Mouse (Mus musculus): ENCODE measurements around the gene 2200002D01Rik.

DNA sequence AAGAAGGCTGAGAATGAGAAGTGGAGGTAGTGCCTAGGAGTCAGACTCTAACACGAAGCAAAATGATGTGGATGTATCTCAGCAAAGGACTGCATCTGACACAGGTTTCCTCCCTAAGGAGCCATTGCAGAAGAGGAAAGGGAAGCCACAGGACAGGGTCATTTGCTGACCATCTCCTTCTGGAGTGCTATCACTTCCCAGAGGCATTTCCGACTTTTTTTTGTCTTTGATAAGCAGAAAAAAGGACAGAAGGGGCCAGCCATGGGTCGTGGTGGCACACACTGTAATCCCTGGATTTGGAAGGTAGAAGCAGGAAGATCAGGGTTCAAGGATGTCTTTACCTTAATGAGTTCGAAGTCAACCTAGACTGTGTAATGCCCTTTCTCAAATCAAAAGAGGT lies 11.7 kb downstream of the 2200002D01Rik start:
- TF ChIP-seq CTCF (IDR thresholded peaks at IDR 0.05; ENCODE audit: low read depth): no peak
- peak; percentile 27; the same call in 1 of the 2 replicates for TF ChIP-seq EP300 (IDR thresholded peaks at IDR 0.05; ENCODE audit: low read depth)
